Mouse (Mus musculus): ENCODE measurements around the gene Dnase1l3.

GRCm38 (mm10) chr14:7954071-7954471 is 40.3 kb downstream of the Dnase1l3 start:
- no peak for TF ChIP-seq EP300 (optimal IDR thresholded peaks at IDR 0.05)
- TF ChIP-seq CTCF (IDR thresholded peaks at IDR 0.05; ENCODE audit: low read depth) = no peak

Data from stomach, postnatal 0 days (tissue).